Comparison of ENCODE assay signal across 13 mouse cellular contexts in genomic region chr9:85090297-85090696, GRCm38 (mm10).
DNase-seq lines count a peak whose midpoint lies in the region; ATAC-seq and TF ChIP-seq lines count a peak whose summit lies in the region.
"Had no signal": no experiment of that assay in that cellular context is flagged by ENCODE, and none has a peak within 500 bp of the region (broad histone marks: within the 10 kb centered on the region; RNA-seq: fewer than 3 reads in every experiment).

No protein-coding gene starts in this region.

- H3K4me3 ChIP-seq in gastrocnemius, adult 2 months = no peak overlapping the region
- H3K4me3 ChIP-seq in cortical plate, adult 2 months (ENCODE audit: insufficient read depth, low read length) = peak overlapping the region; percentile 3; the same call in 1 of the 2 replicates
- H3K4me3 ChIP-seq in heart, postnatal 0 days (ENCODE audit: low read depth, low read length) = peak overlapping the region; percentile 24; the same call in 1 of the 2 replicates
- no peak overlapping the region for H3K4me3 ChIP-seq in myocyte
- H3K4me3 ChIP-seq: hindbrain, embryonic 12.5 days; layer of hippocampus, adult 2 months; neural tube, embryonic 13.5 days had no signal

- no peak overlapping the region for H3ac ChIP-seq in myocyte (ENCODE audit: control insufficient read depth, insufficient read length)

- intact Hi-C loops in gastrocnemius, adult 2 months (cut with DNase I) = no loop called here
- intact Hi-C loops in gastrocnemius, postnatal 14 days (cut with DNase I; ENCODE audit: low total_unique reads) = no loop called here

- TF ChIP-seq POLR2A in cortical plate, adult 2 months (IDR thresholded peaks at IDR 0.05; ENCODE audit: extremely low read depth, insufficient read depth, low read length) = no peak
- no peak for TF ChIP-seq POLR2A in myocyte (IDR thresholded peaks at IDR 0.05; ENCODE audit: insufficient read length, low read depth)

- DNase-seq in gastrocnemius, adult 2 months = peak; percentile 17
- DNase-seq in gastrocnemius, postnatal 14 days = no peak
- peak; percentile 63 for DNase-seq in heart, postnatal 0 days (ENCODE audit: low spot score)
- DNase-seq in natural killer cell, adult 2 months (ENCODE audit: low spot score in 2 of 2) = no peak
- DNase-seq in spleen, adult 18-20 months = no peak
- no peak for DNase-seq in thymus, postnatal 14 days
- DNase-seq: lung, postnatal 4 days had no signal

- 25% methylated on average over 10 of the region's 10 CpGs for WGBS in heart, postnatal 0 days

- peak; percentile 82 for ATAC-seq in heart, postnatal 0 days (ENCODE audit: insufficient read depth, low read depth)
- ATAC-seq: Patski had no signal

- H3K9ac ChIP-seq in heart, postnatal 0 days (replicated peaks; ENCODE audit: low read depth, low read length) = no peak overlapping the region
- H3K9ac ChIP-seq: hindbrain, embryonic 12.5 days; neural tube, embryonic 13.5 days had no signal

- no peak overlapping the region for H3K27ac ChIP-seq in gastrocnemius, adult 2 months
- no peak overlapping the region for H3K27ac ChIP-seq in cortical plate, adult 2 months (ENCODE audit: insufficient read depth, low read length)
- H3K27ac ChIP-seq in heart, postnatal 0 days (ENCODE audit: low read depth) = no peak overlapping the region
- H3K27ac ChIP-seq: hindbrain, embryonic 12.5 days; layer of hippocampus, adult 2 months; neural tube, embryonic 13.5 days had no signal

- TF ChIP-seq CTCF in gastrocnemius, adult 2 months (IDR thresholded peaks at IDR 0.05) = no peak
- TF ChIP-seq CTCF in cortical plate, adult 2 months (IDR thresholded peaks at IDR 0.05; ENCODE audit: extremely low read depth, insufficient read depth, low read length) = no peak
- TF ChIP-seq CTCF in heart, postnatal 0 days (IDR thresholded peaks at IDR 0.05; ENCODE audit: low read depth) = no peak

- no peaks in the 10 kb centered on the region for H3K9me3 ChIP-seq in heart, postnatal 0 days (replicated peaks; ENCODE audit: control insufficient read depth, low read length)
- H3K9me3 ChIP-seq: hindbrain, embryonic 12.5 days; neural tube, embryonic 13.5 days had no signal

- no peaks in the 10 kb centered on the region for H3K79me2 ChIP-seq in myocyte (ENCODE audit: control insufficient read depth, insufficient read depth)

- TF ChIP-seq EP300 in heart, postnatal 0 days (IDR thresholded peaks at IDR 0.05; ENCODE audit: low read depth) = no peak

- H3K4me2 ChIP-seq in heart, postnatal 0 days (ENCODE audit: low read depth, low read length) = peak overlapping the region; percentile 40
- H3K4me2 ChIP-seq in myocyte (ENCODE audit: low read depth) = peak overlapping the region; percentile 39
- H3K4me2 ChIP-seq: hindbrain, embryonic 12.5 days; neural tube, embryonic 13.5 days had no signal

- no peaks in the 10 kb centered on the region for H3K27me3 ChIP-seq in heart, postnatal 0 days (ENCODE audit: control insufficient read depth, insufficient read depth, low read length)
- H3K27me3 ChIP-seq in myocyte (ENCODE audit: control insufficient read depth, insufficient read depth, insufficient read length) = no peaks in the 10 kb centered on the region
- H3K27me3 ChIP-seq: hindbrain, embryonic 12.5 days; neural tube, embryonic 13.5 days had no signal

- no peaks in the 10 kb centered on the region for H3K36me3 ChIP-seq in heart, postnatal 0 days (replicated peaks; ENCODE audit: control insufficient read depth, insufficient read depth, low read length)
- H3K36me3 ChIP-seq in myocyte (ENCODE audit: control insufficient read depth, insufficient read depth) = no peaks in the 10 kb centered on the region
- H3K36me3 ChIP-seq: hindbrain, embryonic 12.5 days; neural tube, embryonic 13.5 days had no signal

- no peaks in the 10 kb centered on the region for H3K4me1 ChIP-seq in cortical plate, adult 2 months (ENCODE audit: control insufficient read depth, insufficient read depth, low read length)
- H3K4me1 ChIP-seq in heart, postnatal 0 days (ENCODE audit: control insufficient read depth, insufficient read depth) = 0 out of 2 replicates have a peak, but pooled peaks cover 7% of the 10 kb centered on the region
- H3K4me1 ChIP-seq: hindbrain, embryonic 12.5 days; neural tube, embryonic 13.5 days had no signal

TF ChIP-seq in myocyte, 11 proteins besides CTCF, POLR2A, EP300 and RAD21:
- TF ChIP-seq MYOD1 (IDR thresholded peaks at IDR 0.05; ENCODE audit: control insufficient read depth in 1 of 3, insufficient read length in 2 of 3, low read depth in 2 of 3) (no peak), POLR2AphosphoS2 (IDR thresholded peaks at IDR 0.05; ENCODE audit: insufficient read length, low read depth) (no peak)

Comparison
In these comparisons a context has a peak if more than half of its experiments do, and no peak if none do; other contexts are left out.
1. DNase-seq: peak in gastrocnemius, adult 2 months (single experiment) and heart, postnatal 0 days (single experiment); none in gastrocnemius, postnatal 14 days (single experiment), natural killer cell, adult 2 months (0 of 2), spleen, adult 18-20 months (0 of 2) and thymus, postnatal 14 days (single experiment).
2. H3K4me3 ChIP-seq: peak in cortical plate, adult 2 months (single experiment) and heart, postnatal 0 days (single experiment); none in gastrocnemius, adult 2 months (single experiment) and myocyte (single experiment).